Mouse (Mus musculus) mouse trophoblast stem cell (cell line): ENCODE measurements around the gene Slf2.

Experiments
- in situ Hi-C, 2 experiments: fragments of 300-500 bp; cut with MseI, MboI; formaldehyde crosslinking; loops; 2 replicates in 1 of 2; 3 replicates in 1 of 2; pipeline ENCODE4 v1.15.1; 2025

The Slf2 gene

GRCm38 (mm10) chr19:45007425-45008191 is 76.7 kb downstream of the Slf2 start:
- in situ Hi-C loops = no loop called here

DNA sequence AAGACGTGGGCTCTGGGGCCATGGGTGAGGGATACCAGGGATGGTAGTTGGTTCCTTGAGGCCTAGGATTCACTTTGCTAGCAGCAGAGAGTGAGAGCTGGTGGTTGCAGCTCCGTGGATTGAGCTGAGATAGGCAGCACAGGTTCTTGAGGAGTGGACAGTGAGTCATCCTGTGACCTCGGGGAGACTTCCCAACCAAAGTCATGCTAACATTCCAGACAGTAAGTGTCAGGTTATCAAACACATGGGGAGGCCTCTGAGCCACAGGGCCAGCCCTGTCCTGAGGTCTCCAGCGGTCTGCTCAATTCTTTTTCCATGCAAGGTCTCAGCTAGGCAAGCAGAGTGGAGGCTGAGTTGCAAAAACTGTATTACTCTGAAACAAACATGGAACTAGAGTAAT is 79.7 kb downstream of the Slf2 start:
- in situ Hi-C loops = no loop called here

DNA sequence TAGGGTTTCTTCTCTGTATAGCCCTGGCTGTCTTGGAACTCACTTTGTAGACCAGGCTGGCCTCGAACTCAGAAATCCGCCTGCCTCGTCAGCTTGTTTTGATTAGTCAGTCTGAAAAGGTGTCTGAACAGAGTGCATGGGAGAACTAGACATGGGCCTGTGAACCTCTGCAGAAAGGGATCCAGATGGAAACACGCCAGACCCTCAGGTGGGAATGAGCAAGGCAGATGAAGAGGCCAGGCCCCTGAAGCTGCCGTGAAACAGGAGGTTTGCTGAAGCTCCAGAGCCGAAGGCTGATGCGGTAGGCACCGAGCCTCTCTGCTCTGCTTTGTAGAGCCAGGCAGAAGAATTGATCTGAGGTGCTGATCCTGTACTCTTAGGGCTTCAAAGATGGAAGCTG is 81.3 kb downstream of the Slf2 start:
- in situ Hi-C loops = no loop called here

- in situ Hi-C loops = no loop called here
Measured at GRCm38 (mm10) chr19:45012636-45013035, 81.7 kb downstream of the Slf2 start.

GRCm38 (mm10) chr19:45013581-45014225 is 82.8 kb downstream of the Slf2 start:
- in situ Hi-C loops = no loop called here

- in situ Hi-C loops = no loop called here
Measured at GRCm38 (mm10) chr19:45014335-45014971, 83.5 kb downstream of the Slf2 start, which contains the start of gene Lzts2. Gene Lzts2, plus strand, starts transcription at chr19:45014414.

DNA sequence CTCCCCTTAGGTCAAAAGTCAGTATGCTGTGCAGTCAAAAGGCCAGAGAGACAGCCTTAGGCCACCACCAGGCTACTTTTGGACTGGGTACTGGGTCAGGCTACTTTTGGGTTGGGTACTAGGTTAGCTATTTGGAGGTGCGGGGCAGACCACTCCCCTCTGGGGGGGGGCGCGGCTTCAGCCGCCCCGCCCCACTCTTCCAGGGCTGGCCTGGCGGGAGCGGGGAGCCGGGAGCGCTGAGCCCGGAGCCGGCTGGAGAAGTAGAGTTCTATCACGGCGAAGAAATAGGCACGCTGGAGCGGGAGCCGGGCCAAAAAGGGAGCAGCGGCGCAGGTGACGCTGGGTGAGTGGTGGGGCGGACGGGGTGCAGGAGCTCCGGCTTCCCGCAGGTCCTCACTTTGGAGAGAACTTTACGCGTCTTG is 84.0 kb downstream of the Slf2 start:
- in situ Hi-C loops = no loop called here

DNA sequence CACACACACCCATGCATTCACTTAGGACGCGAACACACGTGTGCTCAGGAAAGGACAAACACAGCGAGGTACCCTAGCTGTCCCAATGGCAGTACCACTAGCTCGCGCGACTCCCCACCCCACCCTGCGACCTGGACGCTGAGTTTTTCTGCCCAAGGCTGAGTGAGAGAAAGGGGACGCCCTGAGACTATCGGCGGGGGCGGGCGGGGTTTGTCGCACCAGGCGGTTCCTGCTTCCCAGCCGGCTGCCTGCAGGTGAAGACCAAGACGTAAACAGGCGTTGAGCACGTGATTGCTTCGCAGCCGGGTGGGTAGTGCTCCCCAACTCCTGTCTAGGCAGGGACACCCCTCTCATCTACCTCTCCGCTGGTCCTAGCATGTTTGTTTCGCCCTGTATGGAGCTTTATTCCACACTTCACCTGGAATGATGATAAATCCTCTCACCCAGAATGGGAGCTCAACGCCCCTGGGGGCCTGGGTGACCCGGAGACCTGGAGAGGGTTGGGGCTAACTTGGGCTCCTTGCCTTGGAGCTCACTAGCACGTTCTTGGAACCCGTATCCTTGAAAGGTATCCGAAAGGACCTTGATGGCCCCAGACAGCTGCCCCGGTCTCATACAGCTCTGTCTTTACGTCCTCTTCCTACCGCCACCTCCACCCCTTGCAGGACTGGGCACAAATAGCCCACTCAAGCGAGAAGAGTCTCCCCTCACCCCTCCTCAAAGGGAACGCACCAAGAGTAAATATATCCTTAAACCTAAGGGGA is 84.7 kb downstream of the Slf2 start:
- in situ Hi-C loops = no loop called here

- in situ Hi-C loops = no loop called here
Measured at GRCm38 (mm10) chr19:45016341-45017215, 85.6 kb downstream of the Slf2 start.

- in situ Hi-C loops = no loop called here
Measured at GRCm38 (mm10) chr19:45017216-45017771, 86.3 kb downstream of the Slf2 start.

GRCm38 (mm10) chr19:45017909-45018308 is 87.0 kb downstream of the Slf2 start:
- in situ Hi-C loops = no loop called here

DNA sequence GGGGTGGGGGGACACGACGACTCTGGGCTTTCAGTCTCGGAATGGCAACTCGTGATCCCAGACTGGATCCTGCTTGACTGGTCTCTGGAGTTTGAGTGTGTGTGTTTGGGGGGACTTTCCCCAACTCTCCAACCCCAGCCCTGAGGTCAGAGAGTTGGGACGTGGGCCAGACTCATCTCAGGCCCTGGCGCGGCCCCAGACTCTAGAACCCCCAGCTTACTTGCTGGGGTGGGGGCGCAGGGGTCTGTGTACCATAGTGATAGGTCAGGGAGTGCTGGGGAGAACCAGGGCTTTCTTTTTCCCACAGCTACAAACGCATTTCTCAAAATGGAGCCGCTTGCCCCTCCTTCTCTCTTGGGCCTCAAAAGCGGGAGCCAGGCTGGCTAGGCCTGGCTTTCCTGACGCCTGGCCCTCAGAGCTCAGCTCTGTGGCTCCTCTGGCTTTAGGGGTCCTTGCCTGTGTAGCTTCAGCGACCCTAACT is 87.4 kb downstream of the Slf2 start:
- in situ Hi-C loops = no loop called here

GRCm38 (mm10) chr19:45020348-45020747 is 89.4 kb downstream of the Slf2 start:
- in situ Hi-C loops = no loop called here

GRCm38 (mm10) chr19:45021362-45021761 is 90.4 kb downstream of the Slf2 start:
- in situ Hi-C loops = no loop called here

GRCm38 (mm10) chr19:45023993-45024392 is 93.0 kb downstream of the Slf2 start:
- in situ Hi-C loops = no loop called here

- in situ Hi-C loops = no loop called here
Measured at GRCm38 (mm10) chr19:45024775-45025174, 93.8 kb downstream of the Slf2 start.

DNA sequence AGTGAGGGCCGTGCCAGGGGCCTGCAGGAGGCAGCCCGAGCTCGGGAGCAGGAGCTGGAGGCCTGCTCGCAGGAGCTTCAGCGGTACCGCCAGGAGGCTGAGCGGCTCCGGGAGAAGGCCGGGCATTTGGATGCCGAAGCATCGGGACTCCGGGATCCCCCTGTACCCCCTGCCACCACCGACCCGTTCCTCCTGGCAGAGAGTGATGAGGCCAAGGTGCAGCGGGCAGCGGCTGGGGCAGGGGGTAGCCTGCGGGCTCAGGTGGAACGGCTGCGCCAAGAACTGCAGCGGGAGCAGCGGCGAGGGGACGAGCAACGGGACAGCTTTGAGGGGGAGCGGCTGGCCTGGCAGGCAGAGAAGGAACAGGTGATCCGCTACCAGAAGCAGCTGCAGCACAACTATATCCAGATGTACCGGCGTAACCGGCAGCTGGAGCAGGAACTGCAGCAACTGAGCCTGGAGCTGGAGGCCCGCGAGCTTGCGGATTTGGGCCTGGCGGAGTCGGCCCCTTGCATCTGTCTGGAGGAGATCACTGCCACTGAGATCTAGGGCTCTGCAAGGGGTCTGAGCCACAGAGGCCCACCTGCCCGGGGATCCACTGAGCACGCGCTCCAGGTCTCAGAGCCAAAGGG is 95.1 kb downstream of the Slf2 start:
- in situ Hi-C loops = no loop called here

- in situ Hi-C loops = no loop called here
Measured at GRCm38 (mm10) chr19:45026958-45027670, 96.2 kb downstream of the Slf2 start.

GRCm38 (mm10) chr19:45027848-45028247 is 96.9 kb downstream of the Slf2 start:
- in situ Hi-C loops = no loop called here
